Mouse (Mus musculus): ENCODE data around the gene Dnase1l1. TPM values are rescaled to one million over a fixed set of nuclear protein-coding genes. Genes with fewer than 3 reads are reported as not detected.

Dnase1l1 gene
- total RNA-seq, 2 experiments from 2014 or later: 10.5 to 19.1 TPM

GRCm38 (mm10) chrX:74270062-74270901, 11.9 kb downstream of the Dnase1l1 start, which contains the start of gene Rpl10:
Gene Rpl10 (plus strand): TSS chrX:74270812.
- peak; percentile 88 for DNase-seq

- no peak for DNase-seq
Observed at GRCm38 (mm10) chrX:74269736-74270061, 12.4 kb downstream of the Dnase1l1 start.

GRCm38 (mm10) chrX:74257746-74258145, 24.4 kb downstream of the Dnase1l1 start:
- DNase-seq: no peak

- DNase-seq: no peak
Observed at GRCm38 (mm10) chrX:74254888-74255565, 27.1 kb downstream of the Dnase1l1 start.

GRCm38 (mm10) chrX:74254153-74254887, 27.8 kb downstream of the Dnase1l1 start, which contains the start of gene Emd:
Gene Emd (plus strand): TSS chrX:74254687.
- peak; percentile 90 for DNase-seq

- DNase-seq: peak; percentile 76
Observed at GRCm38 (mm10) chrX:74249615-74250014, 32.5 kb downstream of the Dnase1l1 start, which contains the start of gene Flna. Gene Flna (minus strand): TSS chrX:74249820.

GRCm38 (mm10) chrX:74248651-74249050, 33.5 kb downstream of the Dnase1l1 start:
- DNase-seq: peak; percentile 68

GRCm38 (mm10) chrX:74246693-74247092, 35.4 kb downstream of the Dnase1l1 start:
- no peak for DNase-seq

- peak; percentile 86 for DNase-seq
Observed at GRCm38 (mm10) chrX:74246213-74246681, 35.9 kb downstream of the Dnase1l1 start.

GRCm38 (mm10) chrX:74245687-74246086, 36.5 kb downstream of the Dnase1l1 start:
- DNase-seq: peak; percentile 82

GRCm38 (mm10) chrX:74245107-74245506, 37.0 kb downstream of the Dnase1l1 start:
- no peak for DNase-seq

- peak; percentile 42 for DNase-seq
Observed at GRCm38 (mm10) chrX:74244614-74245083, 37.5 kb downstream of the Dnase1l1 start.

- DNase-seq: no peak
Observed at GRCm38 (mm10) chrX:74243807-74244206, 38.3 kb downstream of the Dnase1l1 start.

- no peak for DNase-seq
Observed at GRCm38 (mm10) chrX:74243396-74243795, 38.7 kb downstream of the Dnase1l1 start.

- DNase-seq: no peak
Observed at GRCm38 (mm10) chrX:74240332-74240731, 41.8 kb downstream of the Dnase1l1 start.

GRCm38 (mm10) chrX:74233196-74233595, 48.9 kb downstream of the Dnase1l1 start:
- no peak for DNase-seq

- no peak for DNase-seq
Observed at GRCm38 (mm10) chrX:74230038-74230437, 52.1 kb downstream of the Dnase1l1 start.

Small RNA genes within 50 kb of the gene (microRNA-seq; reads per million reads assigned to microRNA genes)
- not detected for gene Mir7091
- gene Mir7092: not detected

Other genes with a start within 250 kb of the Dnase1l1 start
- not detected for gene Opn1mw, start 154.9 kb downstream of the Dnase1l1 start, total RNA-seq (2021)
- gene Mecp2, start 147.0 kb downstream of the Dnase1l1 start, total RNA-seq (2021): 10 to 100 TPM; 30.1 to 34.9 TPM
- not detected for gene Tex28, start 114.5 kb downstream of the Dnase1l1 start, total RNA-seq (2021)
- not detected for gene Tktl1, start 105.1 kb downstream of the Dnase1l1 start, total RNA-seq (2021)
- 100 to 1,000 TPM; 151 to 183 TPM for gene Flna, start 32.5 kb downstream of the Dnase1l1 start, total RNA-seq (2021)
- gene Emd, start 27.6 kb downstream of the Dnase1l1 start, total RNA-seq (2021): 10 to 100 TPM; 38.0 to 45.0 TPM
- 100 to 1,000 TPM; 377 to 392 TPM for gene Rpl10, start 11.5 kb downstream of the Dnase1l1 start, total RNA-seq (2021)
- gene Taz, start 425 bp downstream of the Dnase1l1 start, total RNA-seq (2021): 10 to 100 TPM; 57.6 to 90.8 TPM
- gene Atp6ap1, start 14.8 kb upstream of the Dnase1l1 start, total RNA-seq (2021): 100 to 1,000 TPM; 121 to 125 TPM
- gene Gdi1, start 22.7 kb upstream of the Dnase1l1 start, total RNA-seq (2021): 100 to 1,000 TPM; 135 to 153 TPM
- gene Fam50a, start 30.7 kb upstream of the Dnase1l1 start, total RNA-seq (2021): 10 to 100 TPM; 44.1 to 45.9 TPM
- gene Plxna3, start 46.7 kb upstream of the Dnase1l1 start, total RNA-seq (2021): 10 to 100 TPM in 1 of 2 experiments, 1 to 10 TPM in 1; 7.4 to 10.9 TPM
- gene Lage3, start 71.3 kb upstream of the Dnase1l1 start, total RNA-seq (2021): 10 to 100 TPM; 64.9 to 73.8 TPM
- 10 to 100 TPM; 43.6 to 46.0 TPM for gene Ubl4a, start 90.9 kb upstream of the Dnase1l1 start, total RNA-seq (2021)
- 10 to 100 TPM; 12.4 to 15.9 TPM for gene Slc10a3, start 91.0 kb upstream of the Dnase1l1 start, total RNA-seq (2021)
- 10 to 100 TPM; 23.6 to 26.0 TPM for gene Fam3a, start 110.9 kb upstream of the Dnase1l1 start, total RNA-seq (2021)
- gene Ikbkg, start 111.0 kb upstream of the Dnase1l1 start, total RNA-seq (2021): 10 to 100 TPM; 49.7 to 59.3 TPM
- gene G6pdx, start 146.9 kb upstream of the Dnase1l1 start, total RNA-seq (2021): 10 to 100 TPM; 75.5 to 83.1 TPM
- gene Gm6880, start 199.1 kb upstream of the Dnase1l1 start, total RNA-seq (2021): not detected

All from adrenal gland, postnatal 10 days (tissue).